Mouse (Mus musculus) lung, adult 18-20 months (tissue): ENCODE measurements around the gene Cox7b2.
"Not testable (repeated sequence)": the region's sequence is repeated elsewhere in the genome, so short reads cannot be mapped to it uniquely, and the experiment has no call there.

Experiments used
- DNase-seq, 2 experiments: peaks; one replicate each; pipeline ENCODE4 v3.0.0; 2022; ENCODE audit warnings: mixed read lengths in 2 of 2

Cox7b2 gene

DNA sequence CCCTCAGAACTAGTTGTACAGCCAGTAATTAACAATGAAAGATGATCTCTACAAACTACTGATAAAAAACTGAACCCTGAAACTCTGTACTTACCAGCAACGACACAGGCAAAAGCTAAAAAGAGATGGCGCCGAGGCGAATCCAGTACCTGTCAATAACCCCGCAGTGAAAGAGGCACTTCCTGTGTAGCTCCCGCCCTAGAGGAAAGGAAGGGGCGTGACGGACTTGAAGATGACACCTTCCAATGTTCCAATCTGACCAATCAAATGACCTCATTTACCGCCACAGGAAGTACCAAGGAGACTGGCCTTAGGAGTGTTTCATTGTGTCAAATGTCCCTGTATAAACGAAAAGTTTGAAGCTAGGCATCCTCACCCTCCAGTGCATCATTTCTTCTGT lies at the start of gene Cox7b2:
Gene Cox7b2 (minus strand): TSS at position 127 of the 400 bp plus-strand sequence.
- DNase-seq = no peak

DNA sequence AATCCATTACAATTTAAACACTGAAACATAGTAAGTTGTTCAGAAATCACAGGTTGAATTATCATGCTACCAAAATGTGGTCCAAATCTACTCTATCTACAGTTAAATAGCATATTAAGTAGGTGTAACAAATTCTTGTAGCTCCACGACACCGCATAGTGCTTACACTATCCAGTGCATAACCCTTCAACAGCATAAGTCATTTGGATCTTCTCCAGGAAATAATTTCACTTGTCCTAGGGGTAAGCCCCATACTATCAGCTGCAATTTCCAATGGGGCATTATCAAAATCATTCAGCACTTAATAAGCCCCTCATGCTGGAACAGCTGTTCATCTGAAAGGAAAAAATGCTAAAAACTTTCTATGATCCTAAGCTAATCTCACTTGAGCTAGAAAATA lies 47.3 kb upstream of the Cox7b2 start:
- DNase-seq = no peak

DNA sequence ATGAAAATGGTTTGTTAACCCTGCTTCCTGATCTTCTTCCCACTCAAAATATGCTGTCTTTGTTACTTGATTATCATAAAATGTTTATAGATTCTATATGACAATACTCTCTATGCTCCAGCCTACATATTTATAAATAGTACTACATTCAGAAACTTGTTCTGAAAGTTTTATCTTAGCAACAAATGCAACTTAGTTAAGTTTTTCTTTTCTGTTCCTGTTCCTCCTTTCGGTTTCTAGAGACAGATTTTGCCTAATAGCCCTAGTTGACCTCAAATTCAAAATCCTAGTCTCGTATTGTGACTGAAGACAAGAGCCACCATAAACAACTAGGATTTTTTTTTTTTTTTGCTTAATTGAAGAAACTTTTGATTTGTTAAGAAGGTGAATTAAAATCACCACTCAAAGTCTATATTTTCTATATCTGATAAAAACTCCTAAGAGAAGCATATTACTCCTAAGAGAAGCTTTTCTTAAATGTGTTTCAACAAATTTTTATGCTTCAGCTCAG lies 45.8 kb upstream of the Cox7b2 start:
- DNase-seq = no peak

DNA sequence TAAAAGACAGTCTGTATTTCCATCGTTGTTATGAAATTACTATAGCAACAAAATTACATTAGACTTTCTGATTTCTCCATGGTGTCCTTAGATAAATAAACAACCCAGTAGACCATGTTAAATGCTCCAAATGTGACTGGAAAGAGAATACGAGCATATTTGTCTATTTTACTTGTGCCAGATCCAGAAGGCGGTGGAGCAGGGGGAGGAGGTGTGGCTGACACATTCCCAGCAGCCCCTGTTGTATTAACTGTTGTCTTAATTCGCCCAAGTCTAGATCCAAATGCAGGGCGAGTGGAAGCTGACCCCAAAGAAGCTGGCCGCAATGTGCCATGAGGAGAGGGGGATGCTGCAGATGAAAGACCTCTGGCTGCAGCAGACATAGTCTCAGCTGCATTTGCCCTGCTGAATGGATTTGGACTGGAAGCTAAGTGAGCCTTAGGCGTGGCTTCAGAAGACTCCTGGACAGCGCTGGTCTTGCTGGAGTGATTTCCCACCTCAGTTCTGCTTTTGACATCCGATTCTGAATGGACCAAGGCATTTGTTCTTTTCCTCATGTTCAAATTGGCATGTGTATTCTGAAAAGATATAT lies 23.7 kb upstream of the Cox7b2 start:
- DNase-seq = peak; percentile 4 to 11

DNA sequence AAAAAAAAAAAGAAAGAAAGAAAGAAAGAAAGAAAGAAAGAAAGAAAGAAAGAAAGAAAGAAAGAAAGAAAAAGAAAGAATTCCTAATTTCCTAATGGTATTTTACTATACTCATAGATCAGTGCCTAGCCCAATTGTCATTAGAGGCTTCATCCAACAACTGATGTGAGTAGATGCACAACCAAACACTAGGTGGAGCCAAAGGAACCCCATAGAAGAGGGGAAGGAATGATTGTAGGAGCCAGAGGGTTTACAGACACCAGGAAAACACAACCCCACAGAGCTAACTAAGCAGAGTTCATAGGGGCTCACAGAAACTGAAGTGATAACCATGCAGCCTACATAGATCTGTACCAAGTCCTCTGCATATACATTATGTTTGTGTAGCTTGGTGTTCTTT lies 2.5 kb downstream of the Cox7b2 start:
- peak in 1 of 2 experiments; percentile 0 for DNase-seq

DNA sequence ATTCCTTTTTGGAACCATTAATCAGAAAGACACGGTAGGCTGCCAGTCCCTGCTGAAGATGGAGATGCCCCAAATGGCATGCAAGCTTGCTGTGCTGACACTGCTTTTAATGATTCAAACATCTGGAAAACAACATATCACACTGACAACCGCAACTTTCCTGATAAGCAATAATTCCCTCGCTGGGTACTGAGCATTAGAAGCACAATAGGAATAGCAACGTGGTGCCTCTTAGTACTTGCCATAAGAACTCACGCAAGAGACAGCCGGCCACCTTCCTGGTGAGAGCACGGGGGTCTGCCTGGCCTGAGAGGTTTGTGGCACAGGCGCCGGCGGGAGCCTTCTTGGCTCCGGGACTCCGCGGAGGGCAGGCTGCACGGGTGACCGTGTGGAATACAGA lies 22.5 kb downstream of the Cox7b2 start:
- not testable (repeated sequence) for DNase-seq

DNA sequence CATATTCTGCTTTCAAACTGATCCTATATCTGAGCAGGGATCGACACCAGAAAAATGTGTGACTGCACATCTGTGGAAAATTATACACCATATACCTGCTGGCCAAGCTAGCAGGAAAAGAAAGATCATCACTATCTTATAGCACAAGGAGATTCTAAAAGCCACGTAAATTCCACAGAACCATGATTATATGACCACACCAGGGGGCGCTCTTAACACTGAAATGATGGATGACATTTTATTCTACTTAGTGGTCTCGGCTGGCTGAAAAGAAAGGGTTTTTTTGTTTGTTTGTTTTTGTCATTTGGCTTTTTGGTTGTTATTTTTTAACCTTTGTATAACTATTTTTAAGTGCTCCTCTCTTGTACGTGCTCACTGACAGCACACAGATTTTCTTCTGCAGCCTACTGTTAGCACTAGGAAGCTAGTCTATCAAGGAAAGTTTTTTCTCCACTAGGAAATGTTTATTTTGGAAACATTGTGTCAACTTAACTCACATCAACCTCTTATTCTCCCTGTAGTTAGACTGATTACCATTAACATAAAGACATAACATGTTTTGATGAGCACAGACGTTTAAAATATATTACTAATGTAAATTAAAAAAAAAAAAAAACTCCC lies 45.8 kb downstream of the Cox7b2 start:
- peak in 1 of 2 experiments; percentile 7 for DNase-seq

DNA sequence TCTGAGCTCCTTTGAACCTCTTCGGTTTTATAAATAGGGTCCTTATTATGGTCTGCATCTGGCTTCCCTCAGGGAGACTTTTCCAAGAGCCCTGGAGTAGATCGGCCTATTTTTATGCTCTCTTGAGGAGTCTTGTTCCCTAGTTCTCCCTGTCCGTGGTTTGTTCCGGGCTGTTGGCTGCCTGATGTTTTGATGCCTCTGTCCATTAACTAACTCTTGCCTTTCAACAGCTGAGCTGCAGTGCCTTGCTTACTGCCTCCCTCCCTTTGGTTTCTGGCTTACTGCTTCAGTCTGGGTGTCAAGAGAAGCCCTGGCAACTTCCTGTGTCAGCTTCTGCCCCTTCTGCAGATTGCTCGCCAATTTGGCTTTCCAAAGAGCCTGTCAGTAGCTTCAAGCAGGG lies 52.4 kb downstream of the Cox7b2 start:
- DNase-seq = no peak

DNA sequence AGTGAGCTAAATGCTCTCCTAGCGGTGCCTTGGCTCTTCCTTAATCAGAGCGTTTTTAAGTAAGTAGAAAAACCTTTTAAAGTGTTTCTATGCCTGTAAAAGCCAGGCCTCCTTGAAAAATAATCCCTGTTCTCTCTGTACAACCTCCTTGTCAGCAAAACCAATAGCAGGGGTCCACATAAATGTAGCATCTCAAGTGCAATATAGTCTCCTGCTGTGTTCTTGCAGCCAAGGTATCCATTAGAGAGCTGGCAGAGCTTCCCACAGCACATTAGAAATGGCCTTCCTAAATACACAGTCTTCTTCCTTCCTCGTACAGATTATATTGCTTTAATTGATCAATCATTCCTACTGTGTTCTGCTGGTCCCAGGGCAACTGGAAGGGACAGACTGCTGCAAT lies 91.0 kb downstream of the Cox7b2 start:
- no peak for DNase-seq

DNA sequence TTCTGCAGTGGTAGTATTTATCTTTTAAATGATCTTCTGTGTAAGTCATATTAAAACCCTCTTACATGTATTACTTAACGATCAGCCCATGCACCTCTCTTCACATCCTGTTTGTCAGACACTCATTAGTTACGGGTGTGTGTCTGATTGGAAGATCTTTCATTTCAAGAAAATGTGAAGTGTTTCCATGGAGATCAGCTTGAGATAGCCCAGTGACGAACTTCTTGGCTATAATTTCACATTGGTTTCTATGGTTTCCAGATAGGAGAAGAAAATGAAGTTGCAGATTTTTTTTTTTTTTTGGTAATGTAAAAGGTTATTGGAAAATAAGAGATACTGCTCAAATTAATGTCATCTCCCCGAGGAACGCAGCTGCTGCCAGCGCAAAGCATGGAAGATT lies 107.8 kb downstream of the Cox7b2 start:
- no peak for DNase-seq
